Mouse (Mus musculus) intestine, postnatal 0 days (tissue): ENCODE measurements around the gene Arhgap32. TPM values are rescaled to one million over a fixed set of nuclear protein-coding genes. Genes with fewer than 3 reads are reported as not detected.

ENCODE experiments used
- ATAC-seq: fragments of 200-750 bp; cut with Nextera tagmentation; 2 replicates; pipeline ENCODE4 v1.8.0; 2017; ENCODE audit warnings: mild to moderate bottlenecking, moderate TSS enrichment, moderate library complexity
- H3K27ac ChIP-seq: fragments of 300-500 bp; sonication (generic); 2 replicates; pipeline ENCODE4 v1.5.1; 2014; ENCODE audit warnings: mild to moderate bottlenecking, low read depth, low read length, moderate library complexity
- H3K27me3 ChIP-seq: fragments of 300-500 bp; sonication (generic); replicated peaks from 2 replicates; pipeline ENCODE4 v1.6.1; 2014; ENCODE audit warnings: low read length, mixed read lengths; ENCODE audit not compliant: control insufficient read depth, insufficient read depth
- H3K36me3 ChIP-seq: fragments of 300-500 bp; sonication (generic); 2 replicates; pipeline ENCODE4 v1.6.1; 2014; ENCODE audit warnings: mild to moderate bottlenecking, moderate library complexity; ENCODE audit not compliant: control insufficient read depth, insufficient read depth
- H3K4me1 ChIP-seq: fragments of 300-500 bp; sonication (generic); replicated peaks from 2 replicates; pipeline ENCODE4 v1.6.1; 2014; ENCODE audit warnings: antibody characterized with exemption, low read length, mixed read lengths; ENCODE audit not compliant: control insufficient read depth, insufficient read depth
- H3K4me2 ChIP-seq: fragments of 300-500 bp; sonication (generic); replicated peaks from 2 replicates; pipeline ENCODE4 v1.6.1; 2014; ENCODE audit warnings: low read depth, mild to moderate bottlenecking, moderate library complexity
- H3K4me3 ChIP-seq: fragments of 300-500 bp; sonication (generic); 2 replicates; pipeline ENCODE4 v1.5.1; 2014; ENCODE audit warnings: low read depth, low read length
- H3K9ac ChIP-seq: fragments of 300-500 bp; sonication (generic); 2 replicates; pipeline ENCODE4 v1.6.1; 2014; ENCODE audit warnings: mild to moderate bottlenecking, low read depth, low read length
- H3K9me3 ChIP-seq: fragments of 300-500 bp; sonication (generic); 2 replicates; pipeline ENCODE4 v1.6.1; 2016; ENCODE audit warnings: mixed run types; ENCODE audit not compliant: control insufficient read depth
- CTCF ChIP-seq: sonication (generic); IDR thresholded peaks from 2 replicates; pipeline ENCODE4 v1.5.1; 2016; ENCODE audit warnings: low read depth, mild to moderate bottlenecking, control low read depth, antibody characterized with exemption, moderate library complexity
- WGBS: fragments of 180-500 bp; shearing (Covaris S2); extraction: QIAGEN DNeasy Blood & Tissue Kit; methylation state at CpG from one replicate; pipeline ENCODE4 v1.1.7; 2014; 5-methylcytosine and 5-hydroxymethylcytosine counted together
- polyA plus RNA-seq: library from polyadenylated mRNA; unstranded; fragments of >200 nt; fragmentation: Nextera tagmentation; extraction: Ambion mirVana; gene quantifications from 2 replicates; pipeline ENCODE4 v1.2.1, GENCODE M21; 2015

The Arhgap32 gene
- polyA plus RNA-seq, 1 experiment from 2014 or later, result 18.1 TPM

DNA sequence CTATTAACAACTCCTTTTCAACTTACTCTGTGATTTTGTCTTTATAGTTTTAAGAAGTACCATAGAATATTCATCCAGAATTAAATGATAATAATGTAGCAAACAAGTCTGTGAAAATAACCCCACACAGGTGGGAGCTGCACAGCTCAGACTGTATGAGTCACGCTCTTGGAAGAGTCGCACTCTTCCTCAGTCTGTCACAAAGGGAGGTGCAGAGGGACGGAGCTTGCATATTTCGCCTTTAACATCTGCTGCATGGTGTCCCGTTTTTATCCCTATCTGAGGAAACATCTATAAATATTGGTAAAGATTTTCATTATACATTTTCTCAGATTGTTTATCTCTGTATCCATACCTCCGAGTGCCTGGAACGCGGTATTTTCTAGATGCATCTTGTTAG is 91.2 kb downstream of the Arhgap32 start:
- WGBS, result 90% methylated on average over 8 of the region's 8 CpGs
- ATAC-seq, result no peak
- H3K4me3 ChIP-seq, result no peak overlapping the region
- peaks cover 3% of the 10 kb centered on the region; the same call in 1 of the 2 replicates for H3K36me3 ChIP-seq
- H3K4me1 ChIP-seq, result no peaks in the 10 kb centered on the region
- H3K27ac ChIP-seq, result no peak overlapping the region
- no peaks in the 10 kb centered on the region for H3K27me3 ChIP-seq
- no peak overlapping the region for H3K4me2 ChIP-seq
- TF ChIP-seq CTCF, result no peak
- H3K9ac ChIP-seq, result no peak overlapping the region
- no peaks in the 10 kb centered on the region for H3K9me3 ChIP-seq

DNA sequence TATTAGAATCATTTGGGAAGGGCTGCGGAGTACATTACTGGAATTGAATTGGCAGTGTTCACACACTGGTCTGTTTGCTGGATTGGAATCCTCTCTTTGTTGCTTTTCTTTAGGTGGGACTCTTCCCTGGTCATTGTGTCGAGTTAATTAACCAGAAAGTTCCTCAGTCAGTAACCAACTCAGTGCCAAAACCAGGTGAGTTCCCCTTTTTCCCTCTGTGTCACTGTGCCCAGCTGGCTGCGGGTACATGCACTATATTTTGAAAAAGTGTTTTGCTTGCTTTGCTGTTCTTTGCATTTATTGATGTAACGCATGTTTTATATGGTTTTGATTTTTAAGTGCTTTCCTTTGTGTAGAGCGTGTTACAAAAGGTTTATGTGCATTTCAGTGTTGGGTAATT is 92.1 kb downstream of the Arhgap32 start:
- Histone ChIP-seq H3K27me3 (no peaks in the 10 kb centered on the region), H3K4me3 (no peak overlapping the region), H3K9ac (no peak overlapping the region), H3K27ac (no peak overlapping the region), H3K9me3 (no peaks in the 10 kb centered on the region), H3K36me3 (peaks cover 3% of the 10 kb centered on the region; the same call in 1 of the 2 replicates), H3K4me1 (no peaks in the 10 kb centered on the region), H3K4me2 (no peak overlapping the region)
- no peak for ATAC-seq
- WGBS, result 86% methylated on average over 5 of the region's 5 CpGs
- TF ChIP-seq CTCF, result no peak

- WGBS, result 72% methylated on average over 5 of the region's 5 CpGs
- Histone ChIP-seq H3K9ac (no peak overlapping the region), H3K9me3 (no peaks in the 10 kb centered on the region), H3K27ac (no peak overlapping the region), H3K4me2 (no peak overlapping the region), H3K4me3 (no peak overlapping the region), H3K36me3 (no peaks in the 10 kb centered on the region), H3K27me3 (no peaks in the 10 kb centered on the region), H3K4me1 (no peaks in the 10 kb centered on the region)
- TF ChIP-seq CTCF, result no peak
- ATAC-seq, result no peak
Observed at GRCm38 (mm10) chr9:32216820-32217567, 101.1 kb downstream of the Arhgap32 start.

DNA sequence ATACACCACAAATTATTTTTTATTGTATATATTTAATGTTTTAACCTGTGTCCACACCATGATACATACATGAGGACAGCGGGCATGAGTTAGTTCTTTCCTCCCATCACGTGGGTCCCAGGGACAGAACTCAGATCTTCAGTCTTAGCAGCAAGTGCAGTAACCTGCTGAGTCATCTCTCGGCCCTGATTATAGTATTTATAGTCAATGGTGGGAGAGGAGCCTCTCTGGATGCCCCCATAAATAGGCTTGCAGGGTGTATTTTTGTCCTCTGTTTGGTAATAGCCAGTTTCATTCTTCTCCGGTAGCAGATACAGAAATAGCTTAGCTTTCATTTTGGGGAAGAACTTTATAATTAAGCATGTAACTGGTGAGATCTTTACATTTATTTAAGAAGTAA is 103.5 kb downstream of the Arhgap32 start:
- ATAC-seq, result no peak
- no peak overlapping the region for H3K9ac ChIP-seq
- H3K36me3 ChIP-seq, result no peaks in the 10 kb centered on the region
- no peaks in the 10 kb centered on the region for H3K4me1 ChIP-seq
- no peaks in the 10 kb centered on the region for H3K9me3 ChIP-seq
- no peak overlapping the region for H3K27ac ChIP-seq
- no peak overlapping the region for H3K4me3 ChIP-seq
- H3K27me3 ChIP-seq, result no peaks in the 10 kb centered on the region
- no peak for TF ChIP-seq CTCF
- H3K4me2 ChIP-seq, result no peak overlapping the region
- WGBS, result 75% methylated on average over 4 of the region's 4 CpGs

DNA sequence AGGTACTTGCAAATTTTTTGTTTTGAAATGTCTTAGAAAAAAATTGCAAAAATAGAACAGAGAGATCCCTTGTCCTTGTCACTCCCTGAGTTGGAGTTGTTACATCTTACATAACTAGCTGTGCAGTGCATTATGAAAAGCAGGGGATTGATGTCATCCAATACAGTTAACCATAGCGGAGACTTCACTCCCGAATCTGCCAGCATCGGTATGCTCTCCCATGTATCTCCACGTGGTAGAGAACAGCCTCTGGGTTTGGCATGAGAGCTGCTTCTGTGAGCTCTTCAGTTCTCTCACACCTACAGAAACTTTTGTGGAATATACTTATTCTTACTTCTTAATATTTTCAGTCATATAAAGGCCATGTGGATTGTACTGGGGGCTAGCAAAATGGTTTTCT is 106.2 kb downstream of the Arhgap32 start:
- H3K27me3 ChIP-seq, result no peaks in the 10 kb centered on the region
- ATAC-seq, result no peak
- H3K27ac ChIP-seq, result no peak overlapping the region
- H3K4me2 ChIP-seq, result no peak overlapping the region
- H3K4me1 ChIP-seq, result no peaks in the 10 kb centered on the region
- H3K36me3 ChIP-seq, result no peaks in the 10 kb centered on the region
- WGBS, result 75% methylated on average over 4 of the region's 4 CpGs
- no peak overlapping the region for H3K4me3 ChIP-seq
- no peak for TF ChIP-seq CTCF
- no peaks in the 10 kb centered on the region for H3K9me3 ChIP-seq
- H3K9ac ChIP-seq, result no peak overlapping the region

DNA sequence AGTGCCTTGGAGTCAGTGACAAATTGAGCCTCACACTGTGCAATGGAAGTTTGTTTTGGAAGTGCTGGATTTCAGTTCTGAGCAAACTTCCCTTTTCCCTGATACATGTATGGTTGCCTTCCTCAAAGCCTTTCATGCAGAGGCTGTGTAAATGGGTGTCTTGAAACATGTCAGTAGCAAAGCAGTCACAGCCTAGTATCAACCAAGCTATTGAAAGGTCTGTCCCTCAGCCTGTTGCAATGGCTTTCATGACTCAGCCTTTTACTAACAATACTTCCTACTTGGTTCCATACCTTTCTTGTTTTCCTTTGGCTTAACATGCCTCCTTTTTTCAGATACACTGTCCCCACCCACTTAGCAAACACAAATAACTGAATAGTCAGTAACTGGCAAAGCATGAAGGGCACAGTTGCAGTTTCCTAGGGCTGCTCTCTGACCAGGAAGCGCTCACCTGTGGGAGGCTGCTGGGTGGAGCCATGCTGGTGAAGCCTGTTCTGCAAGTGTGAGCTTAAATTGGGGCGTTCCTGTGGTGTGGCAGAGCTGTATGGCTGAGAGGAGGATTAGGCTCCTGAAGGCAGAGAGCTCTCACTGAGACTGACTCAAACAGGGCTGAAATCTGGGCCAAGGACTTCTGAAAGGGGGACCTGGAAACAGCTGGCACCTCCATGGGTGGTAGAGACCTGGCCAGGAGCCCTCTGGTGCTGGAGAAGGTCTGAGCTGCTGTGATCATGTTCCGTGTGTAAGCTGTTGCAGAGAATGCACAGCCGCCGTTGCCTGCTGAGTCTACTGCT is 108.0 kb downstream of the Arhgap32 start:
- 19% methylated on average over 5 of the region's 5 CpGs for WGBS
- no peaks in the 10 kb centered on the region for H3K4me1 ChIP-seq
- H3K27ac ChIP-seq, result peak overlapping the region; percentile 82
- no peak for TF ChIP-seq CTCF
- H3K9me3 ChIP-seq, result no peaks in the 10 kb centered on the region
- H3K4me2 ChIP-seq, result peak overlapping the region; percentile 60
- ATAC-seq, result peak; percentile 98
- H3K36me3 ChIP-seq, result no peaks in the 10 kb centered on the region
- H3K27me3 ChIP-seq, result no peaks in the 10 kb centered on the region
- peak overlapping the region; percentile 32; the same call in 1 of the 2 replicates for H3K9ac ChIP-seq
- peak overlapping the region; percentile 44 for H3K4me3 ChIP-seq
